In genomic region chr5:68313187-68313586, GRCm38 (mm10) we compare ENCODE assay signal across 12 mouse cellular contexts.
"Had no signal": no experiment of that assay in that cellular context is flagged by ENCODE, and none has a peak within 500 bp of the region (broad histone marks: within the 10 kb centered on the region; RNA-seq: fewer than 3 reads in every experiment).

No protein-coding gene starts in this region.

- H3K27me3 ChIP-seq: midbrain, embryonic 12.5 days; midbrain, embryonic 15.5 days; neural tube, embryonic 12.5 days had no signal

- H3K4me2 ChIP-seq: lung, embryonic 14.5 days; midbrain, embryonic 12.5 days; midbrain, embryonic 15.5 days; neural tube, embryonic 12.5 days had no signal

- DNase-seq: lung, adult 18-20 months; lung, embryonic 14.5 days; lung, postnatal 10 days; lung, postnatal 4 days; right cerebral cortex, postnatal 14 days; thymus, adult 18-20 months; thymus, postnatal 14 days; thymus, postnatal 36 days had no signal

- H3K4me1 ChIP-seq: midbrain, embryonic 10.5 days; midbrain, embryonic 12.5 days; midbrain, embryonic 15.5 days; neural tube, embryonic 12.5 days had no signal

- H3K27ac ChIP-seq: midbrain, embryonic 10.5 days; midbrain, embryonic 12.5 days; midbrain, embryonic 15.5 days; neural tube, embryonic 12.5 days had no signal

- H3K36me3 ChIP-seq: midbrain, embryonic 10.5 days; midbrain, embryonic 12.5 days; midbrain, embryonic 15.5 days; neural tube, embryonic 12.5 days had no signal

- H3K9me3 ChIP-seq: midbrain, embryonic 10.5 days; midbrain, embryonic 12.5 days; midbrain, embryonic 15.5 days; neural tube, embryonic 12.5 days had no signal

- ATAC-seq: midbrain, embryonic 15.5 days had no signal

- H3K9ac ChIP-seq: lung, embryonic 14.5 days; midbrain, embryonic 12.5 days; midbrain, embryonic 15.5 days; neural tube, embryonic 12.5 days had no signal

- H3K4me3 ChIP-seq: midbrain, embryonic 10.5 days; midbrain, embryonic 12.5 days; midbrain, embryonic 15.5 days; neural tube, embryonic 12.5 days had no signal
